Mouse (Mus musculus) midbrain, postnatal 0 days (tissue): ENCODE results near the gene Nfia. TPM values are rescaled to one million over a fixed set of nuclear protein-coding genes. Genes with fewer than 3 reads are reported as not detected.

Experiments
- ATAC-seq: fragments of 200-750 bp; cut with Nextera tagmentation; 2 replicates; pipeline ENCODE4 v1.8.0; 2017; ENCODE audit warnings: moderate number of reproducible peaks, mild to moderate bottlenecking, moderate TSS enrichment, moderate library complexity; ENCODE audit not compliant: low FRiP score
- DNase-seq: peaks from one replicate; pipeline ENCODE4 v3.0.0-alpha.2; 2015; ENCODE audit warnings: low spot score
- H3K27ac ChIP-seq: fragments of 300-500 bp; sonication (generic); 2 replicates; pipeline ENCODE4 v1.5.1; 2014; ENCODE audit warnings: low read depth, mild to moderate bottlenecking, low read length, mixed read lengths
- H3K27me3 ChIP-seq: fragments of 300-500 bp; sonication (generic); 2 replicates; pipeline ENCODE4 v1.6.1; 2014; ENCODE audit warnings: low read length, control low read depth, mixed read lengths; ENCODE audit not compliant: insufficient read depth
- H3K36me3 ChIP-seq: fragments of 300-500 bp; sonication (generic); 2 replicates; pipeline ENCODE4 v1.6.1; 2014; ENCODE audit warnings: low read length, control low read depth, mixed read lengths; ENCODE audit not compliant: insufficient read depth
- H3K4me1 ChIP-seq: fragments of 300-500 bp; sonication (generic); 2 replicates; pipeline ENCODE4 v1.6.1; 2014; ENCODE audit warnings: mild to moderate bottlenecking, control low read depth, antibody characterized with exemption, low read length, mixed read lengths; ENCODE audit not compliant: insufficient read depth
- H3K4me2 ChIP-seq: fragments of 300-500 bp; sonication (generic); 2 replicates; pipeline ENCODE4 v1.6.1; 2014; ENCODE audit warnings: low read depth, mild to moderate bottlenecking, low read length, mixed read lengths; ENCODE audit not compliant: poor library complexity, severe bottlenecking
- H3K4me3 ChIP-seq: fragments of 300-500 bp; sonication (generic); 2 replicates; pipeline ENCODE4 v1.5.1; 2014; ENCODE audit warnings: low read depth, mild to moderate bottlenecking, low read length, moderate library complexity
- H3K9ac ChIP-seq: fragments of 300-500 bp; sonication (generic); replicated peaks from 2 replicates; pipeline ENCODE4 v1.6.1; 2014; ENCODE audit warnings: mild to moderate bottlenecking, low read length, moderate library complexity, mixed read lengths; ENCODE audit not compliant: poor library complexity, severe bottlenecking
- H3K9me3 ChIP-seq: fragments of 300-500 bp; sonication (generic); 2 replicates; pipeline ENCODE4 v1.6.1; 2016; ENCODE audit warnings: low read length, control low read depth
- CTCF ChIP-seq: IDR thresholded peaks from 2 replicates; pipeline ENCODE4 v1.5.1; 2016; ENCODE audit warnings: antibody characterized with exemption, mild to moderate bottlenecking
- WGBS: fragments of 180-500 bp; shearing (Covaris S2); extraction: QIAGEN DNeasy Blood & Tissue Kit; methylation state at CpG from one replicate; pipeline ENCODE4 v1.1.7; 2014; 5-methylcytosine and 5-hydroxymethylcytosine counted together
- polyA plus RNA-seq: library from polyadenylated mRNA; unstranded; fragments of >200 nt; fragmentation: Nextera tagmentation; extraction: Ambion mirVana; gene quantifications from 2 replicates; pipeline ENCODE4 v1.2.1, GENCODE M21; 2015
- total RNA-seq: library from RNA; depleted of rRNA; stranded (reverse); fragments of >200 nt; gene quantifications from 2 replicates; pipeline ENCODE4 v1.2.3, GENCODE M21; 2014

Nfia gene
- total and polyA plus RNA-seq, 2 experiments from 2014 or later, result 35.7 to 51.7 TPM

GRCm38 (mm10) chr4:97777706-97778176, 5.2 kb downstream of the Nfia start, which contains the start of gene E130114P18Rik:
Gene E130114P18Rik (minus strand): TSS chr4:97778078.
- no peak for TF ChIP-seq CTCF
- under 1% methylated on average over 36 of the region's 37 CpGs for WGBS
- ATAC-seq, result peak; percentile 65

GRCm38 (mm10) chr4:97778211-97779002, 5.9 kb downstream of the Nfia start:
- no peak for DNase-seq

More at GRCm38 (mm10) chr4:97777706-97778176, 5.2 kb downstream of the Nfia start, which contains the start of gene E130114P18Rik:
- peak within 1 kb of the TSS; percentile 80 for H3K27ac ChIP-seq
- 0 out of 2 replicates have a peak, but pooled peaks cover 2% of the 10 kb centered on the region for H3K4me1 ChIP-seq
- H3K4me2 ChIP-seq, result peak within 1 kb of the TSS; percentile 95
- DNase-seq, result peak; percentile 80
- peak within 1 kb of the TSS; percentile 75 for H3K9ac ChIP-seq
- peak within 1 kb of the TSS; percentile 81 for H3K4me3 ChIP-seq
- no peaks in the 10 kb centered on the region for H3K9me3 ChIP-seq
- peaks cover 25% of the 10 kb centered on the region for H3K27me3 ChIP-seq
- no peaks in the 10 kb centered on the region for H3K36me3 ChIP-seq

GRCm38 (mm10) chr4:97779003-97779930, 6.7 kb downstream of the Nfia start:
- H3K27ac ChIP-seq, result peak overlapping the region; percentile 80
- no peak for ATAC-seq
- 19% methylated on average over 18 of the region's 18 CpGs for WGBS
- peaks cover 16% of the 10 kb centered on the region; the same call in 1 of the 2 replicates for H3K27me3 ChIP-seq
- TF ChIP-seq CTCF, result no peak
- peak overlapping the region; percentile 95 for H3K4me2 ChIP-seq
- H3K9ac ChIP-seq, result peak overlapping the region; percentile 75
- DNase-seq, result no peak
- no peaks in the 10 kb centered on the region for H3K4me1 ChIP-seq
- no peaks in the 10 kb centered on the region for H3K36me3 ChIP-seq
- peak overlapping the region; percentile 81 for H3K4me3 ChIP-seq
- H3K9me3 ChIP-seq, result no peaks in the 10 kb centered on the region

More at GRCm38 (mm10) chr4:97778211-97779002, 5.9 kb downstream of the Nfia start:
- ATAC-seq, result peak; percentile 35; the same call in 1 of the 2 replicates
- 1% methylated on average over 88 of the region's 94 CpGs for WGBS
- H3K4me2 ChIP-seq, result peak overlapping the region; percentile 95
- peak overlapping the region; percentile 75 for H3K9ac ChIP-seq
- H3K4me3 ChIP-seq, result peak overlapping the region; percentile 81
- H3K4me1 ChIP-seq, result 0 out of 2 replicates have a peak, but pooled peaks cover 2% of the 10 kb centered on the region
- H3K27me3 ChIP-seq, result peaks cover 24% of the 10 kb centered on the region
- peak overlapping the region; percentile 80 for H3K27ac ChIP-seq
- no peaks in the 10 kb centered on the region for H3K9me3 ChIP-seq
- H3K36me3 ChIP-seq, result no peaks in the 10 kb centered on the region
- no peak for TF ChIP-seq CTCF

- no peak for TF ChIP-seq CTCF
- H3K4me3 ChIP-seq, result peak overlapping the region; percentile 81
- no peak overlapping the region for H3K9ac ChIP-seq
- WGBS, result 52% methylated on average over 7 of the region's 7 CpGs
- no peaks in the 10 kb centered on the region for H3K4me1 ChIP-seq
- peak overlapping the region; percentile 95; the same call in 1 of the 2 replicates for H3K4me2 ChIP-seq
- no peaks in the 10 kb centered on the region for H3K9me3 ChIP-seq
- no peak overlapping the region for H3K27ac ChIP-seq
- peaks cover 13% of the 10 kb centered on the region; the same call in 1 of the 2 replicates for H3K27me3 ChIP-seq
- no peak for DNase-seq
- no peaks in the 10 kb centered on the region for H3K36me3 ChIP-seq
- no peak for ATAC-seq
Measured at GRCm38 (mm10) chr4:97780024-97780423, 7.5 kb downstream of the Nfia start.

DNA sequence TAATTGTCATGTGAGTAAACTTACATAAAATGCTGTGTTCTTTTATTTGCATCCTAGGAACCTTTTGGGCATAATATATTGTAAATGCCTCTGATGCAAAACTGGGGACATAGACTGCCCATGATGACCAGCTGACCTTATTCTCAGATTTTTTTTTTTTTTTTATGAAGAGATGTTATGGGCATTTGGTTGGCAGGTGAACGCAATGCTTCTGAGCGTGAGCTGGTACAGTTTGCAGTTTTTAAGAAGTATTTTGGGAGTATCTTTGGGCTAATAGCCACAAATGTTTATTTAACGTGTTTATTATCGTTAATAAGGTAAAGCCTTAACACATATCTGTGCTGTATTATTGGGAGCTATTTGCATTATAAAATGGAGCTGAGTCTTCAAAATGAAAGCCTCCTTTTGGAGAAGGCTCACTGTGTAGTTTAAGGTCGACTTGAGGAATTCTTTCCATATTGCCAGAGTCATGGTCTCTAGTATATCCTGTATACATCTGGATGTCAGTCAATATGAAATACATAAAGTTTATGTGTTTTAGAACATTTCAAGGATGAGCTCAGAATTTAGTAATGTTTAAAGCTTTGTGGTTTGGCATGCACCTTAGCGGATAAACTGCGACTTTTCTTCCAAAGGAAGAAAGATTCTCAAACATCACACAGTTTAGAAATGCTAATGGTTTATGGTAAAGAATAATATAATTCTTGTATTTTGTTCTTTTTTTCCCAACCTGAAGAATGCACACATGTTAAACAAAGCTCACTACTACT, 8.3 kb downstream of the Nfia start:
- Histone ChIP-seq H3K9ac (no peak overlapping the region), H3K36me3 (no peaks in the 10 kb centered on the region), H3K27ac (no peak overlapping the region), H3K27me3 (peaks cover 7% of the 10 kb centered on the region; the same call in 1 of the 2 replicates), H3K4me1 (no peaks in the 10 kb centered on the region), H3K4me2 (peak overlapping the region; percentile 28), H3K9me3 (no peaks in the 10 kb centered on the region), H3K4me3 (peak overlapping the region; percentile 18)
- DNase-seq, result no peak
- TF ChIP-seq CTCF, result no peak
- 64% methylated on average over 7 of the region's 7 CpGs for WGBS
- ATAC-seq, result no peak
